Mouse (Mus musculus) testis, adult 2 months (tissue): Measurements from ENCODE around the gene Armh4. TPM values are rescaled to one million over a fixed set of nuclear protein-coding genes. Genes with fewer than 3 reads are reported as not detected.
A peak's percentile ranks its signal among the peaks of the same experiment; 100 is the strongest.
"Not testable (repeated sequence)": the region's sequence is repeated elsewhere in the genome, so short reads cannot be mapped to it uniquely, and the experiment has no call there.

Experiments used
- H3K27ac ChIP-seq: fragments of 200-500 bp; 2 replicates; pipeline ENCODE4 v1.5.1; 2012; ENCODE audit warnings: low read depth, low read length; ENCODE audit not compliant: control insufficient read depth, insufficient read depth
- H3K27me3 ChIP-seq: fragments of 200-500 bp; 2 replicates; pipeline ENCODE4 v1.6.1; 2012; ENCODE audit warnings: mild to moderate bottlenecking, low read length, moderate library complexity; ENCODE audit not compliant: control insufficient read depth, insufficient read depth
- H3K36me3 ChIP-seq: fragments of 200-500 bp; 2 replicates; pipeline ENCODE4 v1.6.1; 2012; ENCODE audit warnings: mild to moderate bottlenecking, low read length; ENCODE audit not compliant: control insufficient read depth, insufficient read depth
- H3K4me1 ChIP-seq: fragments of 200-500 bp; 2 replicates; pipeline ENCODE4 v1.6.1; 2012; ENCODE audit warnings: low read length; ENCODE audit not compliant: control insufficient read depth, insufficient read depth
- H3K4me3 ChIP-seq: fragments of 200-500 bp; 2 replicates; pipeline ENCODE4 v1.5.1; 2012; ENCODE audit warnings: low read depth, mild to moderate bottlenecking, low read length, moderate library complexity, mixed read lengths; ENCODE audit not compliant: control insufficient read depth
- CTCF ChIP-seq: fragments of 200-500 bp; IDR thresholded peaks from 2 replicates; pipeline ENCODE4 v1.5.1; 2012; ENCODE audit warnings: low read depth, mild to moderate bottlenecking, inconsistent platforms, low read length, moderate library complexity; ENCODE audit not compliant: control insufficient read depth, insufficient read depth, insufficient replicate concordance
- POLR2A ChIP-seq: fragments of 200-500 bp; IDR thresholded peaks from 2 replicates; pipeline ENCODE4 v1.6.1; 2012; ENCODE audit warnings: low read depth, mild to moderate bottlenecking, inconsistent platforms, low read length, moderate library complexity; ENCODE audit not compliant: control insufficient read depth
- polyA plus RNA-seq: library from polyadenylated mRNA; depleted of rRNA; stranded (reverse); fragments of >200 nt; gene quantifications from 2 replicates; pipeline ENCODE4 v1.2.3, GENCODE M21; 2012; rRNA removed

Gene Armh4
- 0.22 and 0.28 TPM in 2 replicates for polyA plus RNA-seq

DNA sequence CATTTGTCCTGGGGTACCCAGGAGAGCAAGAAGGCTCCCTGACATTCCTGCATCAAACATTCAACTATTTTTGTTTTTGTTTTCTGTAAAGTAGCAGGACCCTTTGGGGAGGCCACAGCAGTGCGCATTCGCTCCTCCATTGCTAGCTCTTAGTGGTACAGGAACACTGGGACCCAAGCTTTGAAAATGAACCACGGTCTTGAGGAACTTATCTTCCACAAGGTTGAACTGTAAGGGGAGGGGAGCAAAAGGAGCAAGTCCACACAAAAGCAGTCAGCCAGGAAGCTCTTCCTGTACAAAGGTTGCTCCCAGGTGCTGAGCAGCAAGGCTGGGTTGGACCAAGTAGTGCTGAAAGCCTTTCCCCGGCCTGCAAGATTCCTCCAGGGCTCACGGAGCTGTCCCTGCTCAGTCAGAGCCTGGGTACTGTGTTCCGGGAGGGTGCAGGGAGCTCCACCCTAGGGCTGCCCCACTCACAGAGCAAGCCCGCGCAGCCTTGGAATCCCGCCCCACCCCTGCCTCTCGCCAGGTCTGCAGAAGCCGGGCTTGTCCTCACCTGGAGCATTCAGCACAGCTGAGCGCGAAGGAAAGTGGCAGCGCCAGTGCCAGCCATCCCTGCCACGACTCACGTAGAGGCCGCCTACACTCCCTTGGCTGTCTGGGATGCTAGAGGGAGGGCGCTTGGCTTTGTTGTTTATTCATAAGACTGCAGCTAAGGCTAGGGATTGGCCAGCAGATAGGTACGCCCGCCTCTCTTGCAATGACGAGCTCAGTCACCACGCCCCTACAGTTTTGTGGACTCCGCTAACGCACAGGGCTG is at the start of gene Armh4:
TSS of gene Armh4 (minus strand) at position 669 of the 817 bp plus-strand sequence.
- TF ChIP-seq CTCF (no peak), POLR2A (no peak)

DNA sequence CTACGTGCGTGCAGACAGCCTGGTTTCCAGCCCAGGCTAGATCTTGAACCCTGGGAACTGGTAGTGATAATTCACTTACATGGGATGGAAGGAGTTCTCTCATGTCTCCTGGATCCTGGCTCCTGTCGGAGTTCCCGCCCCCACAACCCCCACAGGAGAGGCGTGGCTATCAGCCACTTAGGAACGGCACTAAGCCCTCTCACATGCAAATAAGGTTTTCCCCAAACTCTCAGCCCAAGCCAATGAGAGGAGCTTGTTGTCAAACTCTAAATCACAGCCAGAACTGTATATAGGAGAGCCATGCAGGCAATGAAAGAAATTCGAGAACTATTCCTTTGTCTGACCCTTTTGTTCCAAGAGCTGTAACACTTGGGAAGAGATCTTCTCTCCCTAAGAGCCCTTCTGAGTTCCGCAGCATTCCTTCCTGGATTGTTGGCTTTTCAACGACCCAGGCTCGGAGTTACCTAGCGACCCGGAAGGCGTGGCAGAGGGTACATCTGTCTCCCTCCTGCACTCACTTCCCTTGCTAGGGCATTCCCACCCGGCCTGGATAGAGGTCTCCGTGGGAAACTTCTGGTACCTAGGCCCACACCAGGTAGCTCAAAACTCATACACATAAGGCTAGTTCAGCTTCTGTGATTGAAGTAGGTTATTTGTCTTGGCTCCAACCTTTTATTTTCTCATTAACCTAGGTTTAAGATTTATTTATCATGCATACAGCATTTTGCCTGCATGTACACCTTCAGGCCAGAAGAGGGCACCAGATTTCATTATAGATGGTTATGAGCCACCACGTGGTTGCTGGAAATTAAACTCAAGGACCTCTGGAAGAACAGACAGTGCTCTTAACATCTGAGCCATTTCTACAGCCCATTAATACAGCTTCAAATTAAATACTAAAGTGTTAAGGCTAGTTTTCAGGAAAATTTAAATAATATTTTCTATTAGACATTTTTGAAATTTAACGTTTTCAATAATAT is 46.3 kb upstream of the Armh4 start:
- no peaks in the 10 kb centered on the region for H3K36me3 ChIP-seq
- no peaks in the 10 kb centered on the region for H3K27me3 ChIP-seq
- H3K4me1 ChIP-seq: peaks cover 7% of the 10 kb centered on the region
- peak overlapping the region; percentile 76 for H3K4me3 ChIP-seq
- H3K27ac ChIP-seq: no peak overlapping the region
- TF ChIP-seq POLR2A (no peak; the same call in 1 of the 2 replicates), CTCF (no peak)

More for the DNA sequence above, at the start of gene Armh4:
- Histone ChIP-seq H3K27ac (no peak within 1 kb of the TSS), H3K36me3 (no peaks in the 10 kb centered on the region), H3K4me1 (no peaks in the 10 kb centered on the region; the same call in 1 of the 2 replicates), H3K4me3 (peak within 1 kb of the TSS; percentile 47), H3K27me3 (no peaks in the 10 kb centered on the region)

DNA sequence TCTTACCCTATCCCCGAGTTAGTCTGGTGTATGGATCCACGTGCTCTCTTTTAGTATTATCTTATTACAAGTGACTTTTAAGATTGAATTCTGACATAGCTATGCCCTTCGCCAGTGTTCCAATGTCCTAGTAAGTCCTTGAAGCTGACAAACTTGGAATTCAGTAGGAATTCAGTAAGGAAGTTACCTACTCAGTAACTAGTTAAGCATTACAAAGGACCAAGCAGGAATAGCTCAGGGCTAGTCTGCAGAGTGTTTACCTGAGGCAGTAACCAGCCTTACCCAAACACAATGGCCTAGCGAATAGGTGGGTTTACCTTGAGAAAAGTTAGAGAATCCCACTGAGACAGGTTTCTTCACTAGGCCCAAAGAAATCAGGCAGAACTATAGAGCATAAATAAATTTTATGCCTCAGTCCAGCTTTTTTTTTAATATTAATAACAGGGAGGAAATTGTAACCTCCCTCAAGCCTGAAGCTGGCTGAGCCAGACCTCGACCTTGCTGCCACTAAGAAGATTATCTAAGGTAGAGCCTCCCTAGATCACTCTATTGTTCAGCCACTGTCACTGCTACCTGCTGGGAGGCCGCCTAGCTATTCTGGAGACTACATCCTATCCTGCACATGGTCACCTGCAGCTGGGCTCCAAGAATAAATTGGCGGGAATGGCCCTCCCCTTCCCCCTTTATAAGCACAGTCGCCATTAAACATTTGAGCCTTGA is 36.7 kb upstream of the Armh4 start:
- H3K4me1 ChIP-seq, H3K27me3 ChIP-seq, H3K27ac ChIP-seq, H3K36me3 ChIP-seq, H3K4me3 ChIP-seq: not testable (repeated sequence)

DNA sequence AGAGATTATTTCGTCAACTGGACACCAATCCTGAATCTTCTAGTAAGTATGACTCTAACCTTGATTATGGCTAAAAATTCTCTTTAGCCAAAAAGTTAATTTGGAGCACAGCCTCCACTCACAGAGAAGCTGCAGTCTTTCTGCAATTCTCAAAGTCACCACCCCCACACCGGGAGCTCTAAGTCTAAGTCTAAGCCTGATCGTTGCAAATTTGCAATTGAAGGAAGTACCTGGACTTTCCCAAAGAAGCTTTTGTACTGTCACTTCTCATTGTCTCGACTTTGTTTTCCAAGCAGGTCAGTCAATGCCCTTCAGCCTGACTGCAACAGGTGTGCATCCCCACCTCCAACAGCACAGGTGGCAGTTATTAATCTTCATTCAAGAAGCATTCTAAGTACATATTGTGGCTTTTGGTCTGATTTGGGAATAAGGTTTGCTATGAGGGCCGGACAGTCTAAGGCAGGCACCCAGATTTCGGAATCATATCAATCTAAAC is 35.6 kb upstream of the Armh4 start:
- H3K36me3 ChIP-seq, H3K4me3 ChIP-seq, H3K27me3 ChIP-seq, H3K4me1 ChIP-seq, H3K27ac ChIP-seq: not testable (repeated sequence)

DNA sequence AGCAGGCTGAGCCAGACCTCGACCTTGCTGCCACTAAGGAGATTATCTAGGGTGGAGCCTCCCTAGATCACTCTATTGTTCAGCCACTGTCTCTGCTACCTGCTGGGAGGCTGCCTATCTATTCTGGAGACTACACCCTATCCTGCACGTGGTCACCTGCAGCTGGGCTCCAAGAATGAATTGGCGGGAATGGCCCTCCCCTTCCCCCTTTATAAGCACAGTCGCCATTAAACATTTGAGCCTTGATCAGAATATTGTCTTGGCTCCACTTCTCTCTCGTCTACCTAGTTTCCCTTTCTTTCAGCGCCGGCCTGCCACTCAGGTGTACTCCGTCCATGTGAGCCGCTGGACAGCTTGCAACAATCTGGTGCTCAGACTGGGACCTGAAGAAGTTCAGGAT is 29.8 kb upstream of the Armh4 start:
- not testable (repeated sequence) for H3K4me3 ChIP-seq, H3K27ac ChIP-seq, H3K36me3 ChIP-seq, H3K4me1 ChIP-seq, H3K27me3 ChIP-seq

DNA sequence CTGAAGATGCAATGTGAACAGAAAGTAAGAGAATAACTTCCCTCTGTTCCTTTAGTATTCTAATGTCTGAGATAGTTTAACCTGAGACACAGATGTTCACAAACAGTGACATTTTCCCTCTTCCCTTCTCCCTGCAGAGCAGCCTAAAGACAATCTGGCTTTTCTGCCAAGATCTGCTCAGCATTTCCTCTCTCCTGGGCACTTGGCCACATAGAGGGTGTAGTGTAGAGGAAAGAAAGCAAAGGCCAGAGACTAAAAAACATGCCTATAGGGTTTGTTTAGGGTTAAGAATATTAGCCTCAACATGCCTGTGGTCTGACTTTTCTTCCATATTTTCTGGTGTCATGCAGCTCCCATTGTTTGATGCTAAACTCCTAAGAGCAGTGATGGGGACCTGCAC is 21.9 kb upstream of the Armh4 start:
- H3K4me1 ChIP-seq, H3K27ac ChIP-seq, H3K4me3 ChIP-seq, H3K27me3 ChIP-seq, H3K36me3 ChIP-seq: not testable (repeated sequence)

DNA sequence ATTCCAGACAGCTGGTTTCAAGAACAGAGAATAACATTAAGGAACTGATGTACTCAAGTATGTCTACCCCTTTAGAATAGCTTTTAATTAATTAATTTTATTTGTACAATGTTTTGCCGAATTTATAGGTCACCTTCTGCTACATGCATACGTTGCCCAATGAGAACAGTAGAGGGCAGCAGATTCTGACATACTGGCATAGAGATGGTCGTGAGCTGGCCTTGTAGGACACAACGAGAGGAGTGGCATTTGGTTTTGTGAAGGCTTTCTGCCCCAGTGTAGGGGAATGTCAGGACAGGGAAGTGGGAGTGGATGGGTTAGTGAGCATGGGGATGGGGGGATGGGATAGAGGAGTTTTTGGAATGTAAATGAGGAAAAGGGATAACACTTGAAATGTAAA is 18.3 kb upstream of the Armh4 start:
- no peaks in the 10 kb centered on the region for H3K4me1 ChIP-seq
- no peaks in the 10 kb centered on the region for H3K27me3 ChIP-seq
- H3K4me3 ChIP-seq: no peak overlapping the region
- H3K27ac ChIP-seq: no peak overlapping the region
- TF ChIP-seq POLR2A (no peak), CTCF (no peak)
- no peaks in the 10 kb centered on the region for H3K36me3 ChIP-seq
